Mouse (Mus musculus): ENCODE data around the gene Cdc42ep4.

- TF ChIP-seq CTCF (IDR thresholded peaks at IDR 0.05; ENCODE audit: extremely low read depth, insufficient read depth, insufficient read length, insufficient replicate concordance) (no peak), POLR2A (IDR thresholded peaks at IDR 0.05; ENCODE audit: low read depth, low read length) (no peak)
These were observed 60.4 kb downstream of the Cdc42ep4 start for GRCm38 (mm10) chr11:113691318-113691717.

Data from spleen, adult 2 months (tissue).